Mouse (Mus musculus) bone marrow macrophage, adult 2 months (primary cell): Measurements from ENCODE around the gene Slc15a1. TPM values are rescaled to one million over a fixed set of nuclear protein-coding genes. Genes with fewer than 3 reads are reported as not detected.

Experiments used
- H3K27ac ChIP-seq: 2 replicates; pipeline ENCODE4 v1.5.1; 2012; ENCODE audit warnings: low read depth, low read length; ENCODE audit not compliant: insufficient read depth
- H3K4me1 ChIP-seq: 2 replicates; pipeline ENCODE4 v1.6.1; 2012; ENCODE audit warnings: low read length; ENCODE audit not compliant: control insufficient read depth, insufficient read depth
- H3K4me3 ChIP-seq: 2 replicates; pipeline ENCODE4 v1.5.1; 2012; ENCODE audit warnings: mild to moderate bottlenecking, low read length, moderate library complexity; ENCODE audit not compliant: insufficient read depth
- CTCF ChIP-seq: IDR thresholded peaks from 2 replicates; pipeline ENCODE4 v1.5.1; 2012; ENCODE audit warnings: low read depth, mild to moderate bottlenecking, low read length, moderate library complexity
- POLR2A ChIP-seq: IDR thresholded peaks from 2 replicates; pipeline ENCODE4 v1.6.1; 2012; ENCODE audit warnings: mild to moderate bottlenecking, low read depth, low read length, borderline replicate concordance
- polyA plus RNA-seq: library from polyadenylated mRNA; stranded (reverse); fragments of >200 nt; gene quantifications from 2 replicates; pipeline ENCODE4 v1.2.4, GENCODE M21; 2012; ENCODE audit not compliant: missing spikeins, insufficient read depth, insufficient read length

The Slc15a1 gene
- polyA plus RNA-seq, 1 experiment, result 0.52 TPM

DNA sequence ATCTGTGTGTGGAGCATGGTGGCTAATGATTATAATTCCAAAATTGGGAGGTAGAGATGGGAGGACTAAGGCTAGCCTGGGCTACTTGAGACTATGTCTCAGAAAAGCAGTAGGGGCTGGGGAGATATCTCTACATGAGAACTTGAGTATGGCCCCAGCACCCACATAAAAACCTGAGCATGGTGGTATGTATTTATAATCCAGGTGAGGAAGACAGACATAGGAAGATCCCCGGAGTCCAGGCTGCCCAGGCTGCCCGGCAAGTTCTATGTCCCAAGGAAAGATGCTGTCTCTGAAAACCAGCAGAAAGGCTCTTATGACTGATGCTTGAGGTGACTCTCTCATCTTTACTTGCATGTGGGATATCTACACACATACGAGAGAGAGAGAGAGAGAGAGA lies 68.6 kb downstream of the Slc15a1 start:
- TF ChIP-seq CTCF (no peak), POLR2A (no peak)
- Histone ChIP-seq H3K4me1 (peaks cover 47% of the 10 kb centered on the region), H3K4me3 (no peak overlapping the region), H3K27ac (peak overlapping the region; percentile 78)

GRCm38 (mm10) chr14:121435794-121436193 lies 69.3 kb downstream of the Slc15a1 start:
- H3K27ac ChIP-seq, result peak overlapping the region; percentile 78
- H3K4me1 ChIP-seq, result peaks cover 47% of the 10 kb centered on the region
- no peak for TF ChIP-seq CTCF
- TF ChIP-seq POLR2A, result no peak
- no peak overlapping the region for H3K4me3 ChIP-seq

DNA sequence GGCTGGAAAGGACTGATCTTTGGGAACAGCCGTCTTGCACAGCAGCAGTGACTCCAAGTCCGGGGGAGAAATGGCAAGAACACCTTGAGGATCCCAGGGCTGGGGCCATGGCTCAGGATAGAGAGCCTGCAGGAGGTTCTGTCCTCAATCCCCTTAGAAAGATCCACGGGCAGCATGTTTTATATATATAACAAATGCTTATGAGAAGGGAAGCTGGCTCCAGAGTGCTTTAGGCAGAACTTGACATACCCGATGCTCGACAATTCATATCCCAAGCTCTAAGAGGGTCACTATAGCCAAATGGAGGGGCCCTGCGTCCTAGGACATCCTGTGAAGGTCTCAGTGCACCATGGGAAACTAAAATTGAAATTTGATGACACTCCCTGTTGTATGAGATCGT lies 73.8 kb downstream of the Slc15a1 start:
- TF ChIP-seq CTCF, result no peak
- no peak for TF ChIP-seq POLR2A
- Histone ChIP-seq H3K4me1 (peaks cover 23% of the 10 kb centered on the region), H3K27ac (no peak overlapping the region), H3K4me3 (no peak overlapping the region)

DNA sequence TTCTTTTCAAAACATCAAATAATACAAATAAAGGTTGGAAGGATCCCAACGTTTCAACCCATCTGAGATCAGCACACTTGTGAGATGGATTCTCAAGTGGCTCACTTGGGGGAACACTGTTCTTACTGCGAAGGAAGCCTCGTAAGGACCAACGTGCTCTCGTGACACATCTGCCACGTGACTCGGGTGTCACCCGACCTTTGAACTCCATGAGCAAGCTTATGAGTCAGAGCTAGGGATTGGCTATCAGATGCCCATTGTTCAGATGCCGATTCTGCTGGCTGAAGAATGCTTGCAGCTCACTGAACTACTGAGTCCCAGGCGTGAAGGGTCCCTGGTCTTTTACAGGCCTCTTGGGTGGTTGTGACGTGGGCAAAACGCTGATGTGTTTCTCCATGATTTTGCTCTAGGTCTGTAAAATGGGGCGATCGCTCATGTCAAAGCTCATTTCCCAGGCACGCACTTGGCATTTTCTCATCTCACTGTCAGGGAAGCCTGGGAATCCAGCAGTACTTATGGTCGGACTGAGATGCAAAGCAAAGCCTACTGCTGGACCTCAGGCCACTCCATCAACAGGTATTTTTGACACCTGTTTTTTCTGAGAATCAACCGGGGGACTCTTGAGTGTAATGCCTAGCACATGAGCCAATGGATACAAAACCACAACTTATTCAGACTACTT lies 75.1 kb downstream of the Slc15a1 start:
- Histone ChIP-seq H3K4me3 (no peak overlapping the region), H3K4me1 (peaks cover 24% of the 10 kb centered on the region), H3K27ac (no peak overlapping the region)
- TF ChIP-seq POLR2A (no peak), CTCF (no peak)

DNA sequence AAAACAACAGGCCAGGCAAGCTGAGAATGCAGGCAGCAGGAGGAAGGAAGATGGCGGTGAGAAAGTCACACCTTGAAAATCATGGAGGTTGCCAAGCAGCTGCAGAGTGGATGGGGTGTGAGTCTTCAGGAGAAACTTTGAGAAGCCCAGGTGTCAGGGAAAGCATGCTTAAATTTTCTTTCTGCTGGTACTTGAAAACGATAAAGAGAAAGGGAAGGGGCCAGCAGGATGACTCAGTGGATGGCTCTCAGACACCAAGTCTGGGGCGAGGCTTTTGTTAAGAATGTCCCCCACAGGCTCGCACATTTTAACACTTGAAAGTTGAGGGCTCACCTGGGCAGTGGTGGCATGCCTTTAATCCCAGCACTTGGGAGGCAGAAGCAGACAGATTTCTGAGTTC lies 76.9 kb downstream of the Slc15a1 start:
- H3K4me3 ChIP-seq, result no peak overlapping the region
- H3K4me1 ChIP-seq, result peaks cover 29% of the 10 kb centered on the region
- peak overlapping the region; percentile 34 for H3K27ac ChIP-seq
- TF ChIP-seq CTCF, result no peak
- TF ChIP-seq POLR2A, result no peak

DNA sequence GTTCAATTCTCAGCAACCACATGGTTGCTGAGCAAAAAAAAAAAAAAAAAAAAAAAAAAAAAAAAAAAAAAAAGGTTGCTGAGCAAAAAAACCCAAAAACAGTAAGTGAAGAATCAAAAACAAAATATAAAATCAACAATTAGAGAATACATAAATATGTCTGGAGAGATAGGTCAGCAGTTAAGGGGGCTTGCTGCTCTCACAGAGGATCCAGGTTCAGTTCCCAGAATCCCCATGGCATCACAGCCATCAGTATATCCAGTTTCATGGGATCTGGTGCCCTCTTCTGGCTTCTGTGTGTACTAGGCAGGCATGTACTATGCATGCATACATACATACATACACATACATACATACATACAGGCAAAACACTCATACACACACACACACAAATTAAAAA lies 78.3 kb downstream of the Slc15a1 start:
- H3K4me1 ChIP-seq, result peaks cover 39% of the 10 kb centered on the region
- TF ChIP-seq CTCF, result peak; percentile 37; the same call in 1 of the 2 replicates
- no peak for TF ChIP-seq POLR2A
- no peak overlapping the region for H3K4me3 ChIP-seq
- H3K27ac ChIP-seq, result peak overlapping the region; percentile 23

DNA sequence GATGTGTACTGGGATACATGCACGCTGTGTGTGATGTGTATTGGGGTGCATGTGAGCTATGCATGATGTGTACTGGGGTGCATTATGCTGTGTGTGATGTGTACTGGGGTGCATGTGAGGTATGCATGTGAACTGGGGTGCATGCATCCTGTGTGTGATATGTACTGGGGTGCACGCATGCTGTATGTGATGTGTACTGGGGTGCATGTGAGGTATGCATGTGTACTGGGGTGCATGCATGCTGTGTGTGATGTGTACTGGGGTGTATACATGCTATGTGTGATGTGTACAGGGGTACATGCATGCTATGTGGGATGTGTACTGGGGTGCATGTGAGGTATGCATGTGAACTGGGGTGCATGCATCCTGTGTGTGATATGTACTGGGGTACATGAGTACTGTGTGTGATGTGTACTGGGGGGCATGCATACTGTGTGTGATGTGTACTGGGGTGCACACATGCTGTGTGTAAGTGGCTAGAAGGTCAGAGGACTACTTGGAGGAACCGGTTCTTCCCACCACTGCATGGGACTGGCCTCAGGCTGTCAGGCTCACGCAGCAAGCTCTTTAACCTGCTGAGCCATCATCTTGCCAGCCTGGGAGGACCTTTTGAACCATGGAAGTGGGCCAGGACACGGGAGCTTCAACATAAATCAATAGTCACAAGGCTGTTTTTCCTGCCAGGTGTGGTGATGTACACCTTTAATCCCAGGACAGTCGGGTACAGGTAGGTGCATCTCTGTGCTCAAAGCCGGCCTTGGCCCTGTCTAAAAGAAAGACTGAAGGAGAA lies 79.9 kb downstream of the Slc15a1 start:
- TF ChIP-seq POLR2A (no peak), CTCF (no peak)
- Histone ChIP-seq H3K4me1 (peaks cover 41% of the 10 kb centered on the region), H3K27ac (no peak overlapping the region), H3K4me3 (no peak overlapping the region)

GRCm38 (mm10) chr14:121423341-121423751 lies 81.7 kb downstream of the Slc15a1 start:
- Histone ChIP-seq H3K27ac (peak overlapping the region; percentile 87), H3K4me1 (peaks cover 41% of the 10 kb centered on the region), H3K4me3 (peak overlapping the region; percentile 33)
- no peak for TF ChIP-seq CTCF
- TF ChIP-seq POLR2A, result no peak

DNA sequence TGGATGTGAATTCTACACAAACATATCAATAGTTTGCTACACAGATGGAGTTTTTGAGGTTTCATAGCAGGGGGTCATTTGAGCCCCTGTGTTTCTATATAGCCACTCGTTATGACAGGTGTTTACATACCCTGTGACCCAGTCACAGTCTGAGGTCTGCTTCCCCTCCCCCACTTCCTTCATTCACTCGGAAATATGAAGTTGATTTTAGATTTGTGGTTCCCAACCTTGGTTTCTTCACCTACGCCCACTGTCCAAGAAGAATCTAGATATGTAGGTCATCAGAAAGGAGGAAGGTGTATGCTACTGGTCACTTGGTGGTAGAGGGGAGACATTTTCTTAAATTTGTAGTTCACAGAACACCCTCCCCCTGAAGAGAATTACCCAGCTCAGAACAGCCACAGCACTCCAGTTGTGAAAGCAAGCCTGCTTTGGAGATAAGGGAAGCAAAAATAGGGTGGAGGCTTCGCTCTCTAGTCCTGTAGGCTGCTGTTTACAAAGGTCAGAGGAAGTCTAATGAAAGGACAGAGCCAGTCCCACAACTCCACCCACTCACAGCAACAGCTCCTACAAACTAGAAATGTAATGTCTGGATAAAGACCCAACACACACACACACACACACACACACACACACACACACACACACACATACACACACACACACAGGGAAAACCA lies 82.2 kb downstream of the Slc15a1 start:
- Histone ChIP-seq H3K27ac (peak overlapping the region; percentile 87), H3K4me3 (peak overlapping the region; percentile 33), H3K4me1 (peaks cover 40% of the 10 kb centered on the region)
- TF ChIP-seq POLR2A (no peak), CTCF (no peak)
